Mouse (Mus musculus): ENCODE data around the gene Igsf3. TPM values are rescaled to one million over a fixed set of nuclear protein-coding genes. Genes with fewer than 3 reads are reported as not detected.

The Igsf3 gene
- polyA plus RNA-seq, 1 experiment from 2014 or later: 32.0 TPM

DNA sequence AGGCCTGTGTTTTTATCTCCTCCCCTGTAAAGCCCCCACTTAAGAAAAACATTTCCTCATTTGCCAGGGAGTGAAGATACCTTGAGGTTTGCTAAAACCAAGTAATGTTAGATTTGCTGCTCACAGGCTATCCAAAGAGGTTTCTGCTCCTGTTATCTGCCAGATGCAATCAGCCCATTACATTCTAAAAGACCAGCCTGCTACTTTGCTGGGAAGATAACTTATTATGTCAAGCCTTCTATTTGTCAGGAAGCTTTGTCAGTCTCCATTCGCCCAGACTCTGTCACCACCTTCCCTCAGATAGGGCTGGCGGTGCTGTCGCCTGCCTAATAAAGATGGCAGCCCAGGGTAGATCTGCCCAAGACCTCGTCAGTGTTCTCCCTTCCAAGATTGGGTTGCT, 59.6 kb downstream of the Igsf3 start:
- no peak for ATAC-seq (ENCODE audit: insufficient read depth, low FRiP score, low read depth)
- no peak overlapping the region for H3K4me3 ChIP-seq (replicated peaks)
- H3K9me3 ChIP-seq: no peaks in the 10 kb centered on the region
- H3K9ac ChIP-seq: no peak overlapping the region
- WGBS: 73% methylated on average over 4 of the region's 4 CpGs
- no peaks in the 10 kb centered on the region for H3K4me1 ChIP-seq
- peaks cover 15% of the 10 kb centered on the region for H3K36me3 ChIP-seq
- no peak overlapping the region for H3K27ac ChIP-seq
- no peak overlapping the region for H3K4me2 ChIP-seq
- H3K27me3 ChIP-seq (replicated peaks): no peaks in the 10 kb centered on the region

- peaks cover 15% of the 10 kb centered on the region for H3K36me3 ChIP-seq
- H3K27me3 ChIP-seq (replicated peaks): no peaks in the 10 kb centered on the region
- 80% methylated on average over 12 of the region's 12 CpGs for WGBS
- no peak overlapping the region for H3K4me3 ChIP-seq (replicated peaks)
- H3K4me2 ChIP-seq: no peak overlapping the region
- ATAC-seq (ENCODE audit: insufficient read depth, low FRiP score, low read depth): no peak
- H3K9ac ChIP-seq: no peak overlapping the region
- no peak overlapping the region for H3K27ac ChIP-seq
- no peaks in the 10 kb centered on the region for H3K4me1 ChIP-seq
- no peaks in the 10 kb centered on the region for H3K9me3 ChIP-seq
Measured at GRCm38 (mm10) chr3:101437021-101437563, 60.2 kb downstream of the Igsf3 start.

DNA sequence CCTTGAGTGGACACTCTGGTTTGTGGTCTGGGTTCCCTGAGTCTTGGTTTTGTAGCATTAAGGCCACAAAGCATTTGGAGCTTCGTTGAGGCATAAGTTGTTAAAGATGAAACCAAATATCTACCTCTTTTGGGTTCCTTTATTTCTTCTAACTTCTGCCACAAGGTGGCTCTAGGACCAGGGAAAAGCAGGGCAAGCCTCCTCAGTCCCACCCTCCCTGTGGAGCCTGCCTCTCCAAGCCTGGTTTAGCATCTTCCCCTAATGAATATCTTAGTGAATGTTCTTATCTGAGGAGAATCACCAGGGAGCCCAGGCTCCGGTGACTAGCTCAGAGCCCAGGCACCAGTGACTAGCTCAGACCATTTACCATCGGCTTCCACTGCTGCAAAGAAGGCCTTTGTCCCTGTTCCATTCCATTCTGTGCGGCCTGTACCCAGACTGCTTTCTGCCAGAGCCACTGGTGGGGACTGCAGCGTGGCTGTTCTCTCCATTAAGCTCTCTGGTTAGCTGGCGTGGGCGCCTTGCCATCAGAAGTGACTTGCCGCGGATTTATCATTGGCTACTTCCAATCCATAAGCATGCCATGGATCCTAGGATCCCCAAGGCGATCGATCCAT, 66.5 kb downstream of the Igsf3 start:
- H3K36me3 ChIP-seq: peaks cover 10% of the 10 kb centered on the region
- no peak overlapping the region for H3K9ac ChIP-seq
- no peak overlapping the region for H3K4me2 ChIP-seq
- no peak for ATAC-seq (ENCODE audit: insufficient read depth, low FRiP score, low read depth)
- H3K27me3 ChIP-seq (replicated peaks): no peaks in the 10 kb centered on the region
- no peak overlapping the region for H3K27ac ChIP-seq
- H3K4me3 ChIP-seq (replicated peaks): no peak overlapping the region
- no peaks in the 10 kb centered on the region for H3K9me3 ChIP-seq
- 81% methylated on average over 11 of the region's 11 CpGs for WGBS
- 0 out of 2 replicates have a peak, but pooled peaks cover 3% of the 10 kb centered on the region for H3K4me1 ChIP-seq

DNA sequence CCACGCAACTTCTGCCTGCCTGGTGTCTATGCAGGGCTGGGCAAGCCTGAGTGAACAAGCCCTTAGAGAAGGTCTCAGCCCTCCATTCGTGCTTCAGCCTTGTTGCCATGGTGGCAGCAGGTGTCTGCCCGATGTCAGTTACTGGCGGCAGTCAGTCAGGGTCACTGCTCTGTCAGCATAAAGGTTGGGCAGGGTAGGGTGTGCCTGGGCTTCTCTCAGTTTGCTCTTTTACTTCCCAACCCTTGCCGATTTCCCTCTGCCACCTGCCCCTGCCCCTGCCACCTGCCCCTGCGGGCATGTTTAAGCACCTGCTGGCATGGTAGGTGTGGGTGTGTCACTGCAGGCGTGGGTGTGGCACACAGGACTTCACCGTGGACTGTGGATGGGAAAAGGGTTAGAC, 67.6 kb downstream of the Igsf3 start:
- no peak overlapping the region for H3K4me3 ChIP-seq (replicated peaks)
- H3K36me3 ChIP-seq: peaks cover 7% of the 10 kb centered on the region
- H3K9me3 ChIP-seq: no peaks in the 10 kb centered on the region
- no peak overlapping the region for H3K27ac ChIP-seq
- ATAC-seq (ENCODE audit: insufficient read depth, low FRiP score, low read depth): no peak
- no peak overlapping the region for H3K9ac ChIP-seq
- H3K4me2 ChIP-seq: no peak overlapping the region
- H3K4me1 ChIP-seq: 0 out of 2 replicates have a peak, but pooled peaks cover 3% of the 10 kb centered on the region
- 79% methylated on average over 8 of the region's 8 CpGs for WGBS
- H3K27me3 ChIP-seq (replicated peaks): no peaks in the 10 kb centered on the region

- Histone ChIP-seq H3K4me1 (peaks cover 9% of the 10 kb centered on the region; the same call in 1 of the 2 replicates), H3K4me2 (no peak overlapping the region), H3K4me3 (replicated peaks) (no peak overlapping the region), H3K27ac (no peak overlapping the region), H3K9me3 (no peaks in the 10 kb centered on the region), H3K9ac (no peak overlapping the region), H3K36me3 (peaks cover 5% of the 10 kb centered on the region; the same call in 1 of the 2 replicates), H3K27me3 (replicated peaks) (no peaks in the 10 kb centered on the region)
- WGBS: 78% methylated on average over 4 of the region's 4 CpGs
- no peak for ATAC-seq (ENCODE audit: insufficient read depth, low FRiP score, low read depth)
Measured at GRCm38 (mm10) chr3:101447239-101447638, 70.4 kb downstream of the Igsf3 start.

DNA sequence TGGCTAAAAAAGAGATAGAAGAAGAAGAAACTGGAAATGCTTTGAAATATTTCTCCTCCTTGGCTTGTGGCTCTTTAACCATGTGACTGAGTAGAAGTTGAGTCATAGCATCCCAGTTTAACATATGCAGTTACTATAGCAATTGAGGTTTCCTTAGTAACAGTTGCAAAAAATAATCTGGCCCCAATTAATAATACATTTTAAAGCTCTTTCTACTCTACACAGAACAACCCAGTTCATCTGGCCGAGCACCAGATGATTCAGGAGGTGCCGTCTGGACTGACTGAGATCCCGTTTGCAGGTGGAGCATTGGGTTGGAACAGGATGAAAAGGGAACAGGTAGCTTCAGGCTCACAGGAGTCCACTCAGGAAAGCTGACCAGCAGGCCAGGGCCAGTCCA, 71.9 kb downstream of the Igsf3 start:
- Histone ChIP-seq H3K4me1 (peaks cover 9% of the 10 kb centered on the region; the same call in 1 of the 2 replicates), H3K27me3 (replicated peaks) (no peaks in the 10 kb centered on the region), H3K9me3 (no peaks in the 10 kb centered on the region), H3K4me2 (no peak overlapping the region), H3K27ac (no peak overlapping the region), H3K9ac (no peak overlapping the region), H3K4me3 (replicated peaks) (no peak overlapping the region), H3K36me3 (peaks cover 12% of the 10 kb centered on the region; the same call in 1 of the 2 replicates)
- no peak for ATAC-seq (ENCODE audit: insufficient read depth, low FRiP score, low read depth)
- WGBS: 77% methylated on average over 3 of the region's 3 CpGs

- Histone ChIP-seq H3K4me1 (peaks cover 6% of the 10 kb centered on the region; the same call in 1 of the 2 replicates), H3K4me2 (no peak overlapping the region), H3K27ac (peak overlapping the region; percentile 83), H3K4me3 (replicated peaks) (no peak overlapping the region), H3K9me3 (no peaks in the 10 kb centered on the region), H3K27me3 (replicated peaks) (no peaks in the 10 kb centered on the region), H3K36me3 (peaks cover 16% of the 10 kb centered on the region; the same call in 1 of the 2 replicates), H3K9ac (no peak overlapping the region)
- 76% methylated on average over 31 of the region's 31 CpGs for WGBS
- peak; percentile 84 for ATAC-seq (ENCODE audit: insufficient read depth, low FRiP score, low read depth)
Measured at GRCm38 (mm10) chr3:101450811-101451428, 74.0 kb downstream of the Igsf3 start.

GRCm38 (mm10) chr3:101460618-101461017, 83.7 kb downstream of the Igsf3 start:
- H3K4me3 ChIP-seq (replicated peaks): no peak overlapping the region
- peaks cover 27% of the 10 kb centered on the region for H3K36me3 ChIP-seq
- H3K27me3 ChIP-seq (replicated peaks): no peaks in the 10 kb centered on the region
- H3K4me1 ChIP-seq: peaks cover 6% of the 10 kb centered on the region; the same call in 1 of the 2 replicates
- H3K9ac ChIP-seq: no peak overlapping the region
- H3K4me2 ChIP-seq: no peak overlapping the region
- H3K9me3 ChIP-seq: no peaks in the 10 kb centered on the region
- no peak for ATAC-seq (ENCODE audit: insufficient read depth, low FRiP score, low read depth)
- 80% methylated on average over 7 of the region's 7 CpGs for WGBS
- 0 out of 2 replicates have a peak overlapping the region, but pooled peaks have one; percentile 11 for H3K27ac ChIP-seq

GRCm38 (mm10) chr3:101461046-101461445, 84.2 kb downstream of the Igsf3 start:
- Histone ChIP-seq H3K27ac (0 out of 2 replicates have a peak overlapping the region, but pooled peaks have one; percentile 11), H3K27me3 (replicated peaks) (no peaks in the 10 kb centered on the region), H3K4me1 (peaks cover 6% of the 10 kb centered on the region; the same call in 1 of the 2 replicates), H3K36me3 (peaks cover 27% of the 10 kb centered on the region), H3K4me3 (replicated peaks) (no peak overlapping the region), H3K9ac (no peak overlapping the region), H3K9me3 (no peaks in the 10 kb centered on the region), H3K4me2 (no peak overlapping the region)
- ATAC-seq (ENCODE audit: insufficient read depth, low FRiP score, low read depth): no peak
- WGBS: 82% methylated on average over 7 of the region's 7 CpGs

DNA sequence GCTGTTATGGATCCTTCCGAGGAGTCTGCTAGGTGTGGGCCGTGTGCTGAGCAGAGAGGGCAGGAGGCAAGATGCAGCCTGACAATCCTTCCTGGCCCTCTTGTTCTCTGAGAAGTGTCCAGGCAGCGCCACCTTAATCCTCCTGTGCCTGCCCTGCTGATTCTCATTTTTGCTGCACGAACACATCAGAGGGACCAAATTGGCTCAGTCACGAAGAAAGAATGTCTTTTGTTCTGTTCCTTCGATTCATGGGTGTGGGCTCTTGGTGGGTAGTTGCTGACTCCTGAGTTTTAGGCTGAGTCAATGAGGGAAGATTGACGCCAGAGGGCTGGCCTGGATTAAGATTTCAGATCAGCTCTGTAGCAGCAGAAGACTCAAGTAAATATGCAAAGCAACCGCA, 84.9 kb downstream of the Igsf3 start:
- Histone ChIP-seq H3K9ac (no peak overlapping the region), H3K9me3 (no peaks in the 10 kb centered on the region), H3K36me3 (peaks cover 27% of the 10 kb centered on the region), H3K4me2 (no peak overlapping the region), H3K27me3 (replicated peaks) (no peaks in the 10 kb centered on the region), H3K4me3 (replicated peaks) (no peak overlapping the region), H3K27ac (peak overlapping the region; percentile 75), H3K4me1 (peaks cover 6% of the 10 kb centered on the region; the same call in 1 of the 2 replicates)
- 45% methylated on average over 8 of the region's 8 CpGs for WGBS
- no peak for ATAC-seq (ENCODE audit: insufficient read depth, low FRiP score, low read depth)

DNA sequence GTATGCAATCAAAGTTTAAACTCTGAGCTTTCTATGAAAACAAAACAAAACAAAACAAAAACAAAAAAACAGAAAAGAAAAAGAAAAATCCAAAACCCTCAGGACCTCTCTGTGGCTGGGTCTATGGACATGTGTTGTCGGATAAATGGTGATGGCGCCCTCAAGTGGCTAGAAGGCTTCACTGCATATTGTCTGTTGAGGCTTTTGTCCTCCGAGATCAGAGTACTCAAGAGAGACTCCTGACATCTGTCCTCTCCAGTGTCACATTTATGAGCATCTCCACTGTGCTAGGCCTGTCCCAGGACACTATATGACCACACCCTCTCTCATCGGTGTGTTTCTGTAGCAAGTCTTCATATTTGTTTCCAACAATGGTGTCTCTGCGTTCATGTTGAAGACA, 85.4 kb downstream of the Igsf3 start:
- whole genome bisulfite sequencing: 24% methylated on average over 5 of the region's 5 CpGs
- 0 out of 2 replicates have a peak overlapping the region, but pooled peaks have one; percentile 75 for H3K27ac ChIP-seq
- H3K4me3 ChIP-seq (replicated peaks): no peak overlapping the region
- no peak overlapping the region for H3K4me2 ChIP-seq
- H3K9ac ChIP-seq: no peak overlapping the region
- H3K9me3 ChIP-seq: no peaks in the 10 kb centered on the region
- peaks cover 6% of the 10 kb centered on the region; the same call in 1 of the 2 replicates for H3K4me1 ChIP-seq
- no peak for ATAC-seq (ENCODE audit: insufficient read depth, low FRiP score, low read depth)
- H3K36me3 ChIP-seq: peaks cover 24% of the 10 kb centered on the region
- no peaks in the 10 kb centered on the region for H3K27me3 ChIP-seq (replicated peaks)

DNA sequence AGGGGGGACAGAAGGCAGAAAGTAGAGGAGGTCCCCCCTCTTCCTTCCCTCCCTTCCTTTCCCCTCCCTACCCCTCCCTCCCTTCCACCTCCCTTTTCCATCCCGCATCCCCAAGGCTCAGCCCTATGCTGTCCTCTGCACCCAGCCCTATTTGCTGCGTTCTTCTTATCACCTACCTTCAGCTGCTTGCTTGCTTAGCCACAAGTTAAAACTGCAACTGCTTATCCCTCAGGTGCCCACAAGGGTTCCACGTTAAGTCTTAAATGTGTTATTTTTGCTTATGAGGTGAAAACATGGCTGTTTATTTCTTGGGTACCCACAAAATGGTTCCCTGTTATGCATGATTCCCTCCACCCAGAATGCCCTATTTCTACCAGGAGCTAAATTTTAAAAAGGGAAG, 86.6 kb downstream of the Igsf3 start:
- Histone ChIP-seq H3K9ac (no peak overlapping the region), H3K9me3 (no peaks in the 10 kb centered on the region), H3K4me3 (replicated peaks) (no peak overlapping the region), H3K36me3 (peaks cover 12% of the 10 kb centered on the region), H3K27me3 (replicated peaks) (no peaks in the 10 kb centered on the region), H3K4me1 (peaks cover 6% of the 10 kb centered on the region; the same call in 1 of the 2 replicates), H3K27ac (no peak overlapping the region), H3K4me2 (no peak overlapping the region)
- 0 out of 2 replicates have a peak, but pooled peaks have one; percentile 29 for ATAC-seq (ENCODE audit: insufficient read depth, low FRiP score, low read depth)
- 71% methylated on average over 3 of the region's 3 CpGs for WGBS

All from stomach, embryonic 15.5 days (tissue).